Comparison of ENCODE assay signal across 25 mouse cellular contexts in genomic region chr2:148430941-148431340, GRCm38 (mm10). TPM values are rescaled to one million over a fixed set of nuclear protein-coding genes. Genes with fewer than 3 reads are reported as not detected.
"Had no signal": no experiment of that assay in that cellular context is flagged by ENCODE, and none has a peak within 500 bp of the region (broad histone marks: within the 10 kb centered on the region; RNA-seq: fewer than 3 reads in every experiment).

No protein-coding gene starts in this region.

- ATAC-seq: hindbrain, postnatal 0 days; intestine, embryonic 16.5 days; liver, embryonic 12.5 days had no signal

- DNase-seq: gastrocnemius, postnatal 14 days; gastrocnemius, postnatal 36 days; heart, adult 18-20 months; heart, postnatal 10 days; heart, postnatal 36 days; kidney, adult 11 months; kidney, adult 8-10 months; kidney, postnatal 10 days; kidney, postnatal 36 days; layer of hippocampus, adult 9-11 months; left cerebral cortex, postnatal 4 days had no signal

- H3K9ac ChIP-seq: heart, embryonic 12.5 days; hindbrain, embryonic 13.5 days; hindbrain, embryonic 15.5 days; limb, embryonic 13.5 days; limb, embryonic 15.5 days; liver, embryonic 12.5 days; liver, embryonic 14.5 days had no signal

- H3K4me1 ChIP-seq: heart, embryonic 10.5 days; heart, embryonic 12.5 days; hindbrain, embryonic 13.5 days; hindbrain, embryonic 15.5 days; limb, embryonic 15.5 days; liver, embryonic 12.5 days had no signal

- H3K27ac ChIP-seq: heart, embryonic 10.5 days; hindbrain, embryonic 13.5 days; hindbrain, embryonic 15.5 days; hindbrain, postnatal 0 days; limb, embryonic 13.5 days; limb, embryonic 15.5 days; liver, embryonic 12.5 days; liver, embryonic 14.5 days had no signal

- H3K4me3 ChIP-seq: heart, embryonic 10.5 days; heart, embryonic 12.5 days; hindbrain, embryonic 13.5 days; hindbrain, embryonic 15.5 days; limb, embryonic 13.5 days; limb, embryonic 15.5 days; liver, embryonic 12.5 days had no signal

- H3K4me2 ChIP-seq: heart, embryonic 12.5 days; hindbrain, embryonic 13.5 days; hindbrain, embryonic 15.5 days; limb, embryonic 13.5 days; limb, embryonic 15.5 days; liver, embryonic 12.5 days had no signal

- H3K27me3 ChIP-seq: heart, embryonic 12.5 days; hindbrain, embryonic 13.5 days; hindbrain, embryonic 15.5 days; limb, embryonic 13.5 days; limb, embryonic 15.5 days; liver, embryonic 12.5 days had no signal

- H3K9me3 ChIP-seq: heart, embryonic 10.5 days; heart, embryonic 12.5 days; hindbrain, embryonic 13.5 days; hindbrain, embryonic 15.5 days; limb, embryonic 13.5 days; limb, embryonic 15.5 days; liver, embryonic 12.5 days had no signal

- H3K36me3 ChIP-seq: heart, embryonic 10.5 days; heart, embryonic 12.5 days; hindbrain, embryonic 13.5 days; hindbrain, embryonic 15.5 days; limb, embryonic 13.5 days; limb, embryonic 15.5 days; liver, embryonic 12.5 days had no signal

RNA-seq across cellular contexts. Expression of gene Sstr4, which starts 35.8 kb away (rescaled TPM):
- total RNA-seq: gastrocnemius, adult 18-20 months; hematopoietic stem cell, adult 5-6 weeks; liver, adult 2 months had no signal
- polyA plus RNA-seq: liver, adult 2 months; liver, embryonic 14.5 days; liver, embryonic 16.5 days had no signal
